Mouse (Mus musculus) neural tube, embryonic 15.5 days (tissue): ENCODE data around the gene Znrf3. TPM values are rescaled to one million over a fixed set of nuclear protein-coding genes. Genes with fewer than 3 reads are reported as not detected.
A peak's percentile ranks its signal among the peaks of the same experiment; 100 is the strongest.

Source experiments
- ATAC-seq: fragments of 200-750 bp; cut with Nextera tagmentation; 2 replicates; pipeline ENCODE4 v1.8.0; 2017; ENCODE audit warnings: mild to moderate bottlenecking, moderate TSS enrichment, moderate library complexity; ENCODE audit not compliant: low FRiP score
- H3K27ac ChIP-seq: fragments of 300-500 bp; sonication (generic); replicated peaks from 2 replicates; pipeline ENCODE4 v1.5.1; 2015; ENCODE audit warnings: mild to moderate bottlenecking, inconsistent platforms
- H3K27me3 ChIP-seq: fragments of 300-500 bp; sonication (generic); replicated peaks from 2 replicates; pipeline ENCODE4 v1.6.1; 2015; ENCODE audit warnings: inconsistent platforms
- H3K36me3 ChIP-seq: fragments of 300-500 bp; sonication (generic); 2 replicates; pipeline ENCODE4 v1.6.1; 2015; ENCODE audit warnings: inconsistent platforms
- H3K4me1 ChIP-seq: fragments of 300-500 bp; sonication (generic); 2 replicates; pipeline ENCODE4 v1.6.1; 2015; ENCODE audit warnings: inconsistent platforms
- H3K4me2 ChIP-seq: fragments of 300-500 bp; sonication (generic); 2 replicates; pipeline ENCODE4 v1.6.1; 2015; ENCODE audit warnings: inconsistent platforms, mild to moderate bottlenecking, moderate library complexity
- H3K4me3 ChIP-seq: fragments of 300-500 bp; sonication (generic); replicated peaks from 2 replicates; pipeline ENCODE4 v1.5.1; 2015; ENCODE audit warnings: mild to moderate bottlenecking, inconsistent platforms
- H3K9ac ChIP-seq: fragments of 300-500 bp; sonication (generic); replicated peaks from 2 replicates; pipeline ENCODE4 v1.6.1; 2015; ENCODE audit warnings: mild to moderate bottlenecking, inconsistent platforms
- H3K9me3 ChIP-seq: fragments of 300-500 bp; sonication (generic); replicated peaks from 2 replicates; pipeline ENCODE4 v1.6.1; 2016; ENCODE audit warnings: inconsistent platforms
- WGBS: fragments of 180-500 bp; shearing (Covaris S2); methylation state at CpG from one replicate; pipeline ENCODE4 v1.1.7; 2015; ENCODE audit warnings: mixed read lengths; 5-methylcytosine and 5-hydroxymethylcytosine counted together
- polyA plus RNA-seq: library from polyadenylated mRNA; unstranded; fragments of >200 nt; fragmentation: Nextera tagmentation; extraction: Ambion mirVana; gene quantifications from 2 replicates; pipeline ENCODE4 v1.2.1, GENCODE M21; 2015

Gene Znrf3
- polyA plus RNA-seq, 1 experiment from 2014 or later, result 7.2 TPM

GRCm38 (mm10) chr11:5275216-5275615, 169.4 kb downstream of the Znrf3 start:
- Histone ChIP-seq H3K27me3 (no peaks in the 10 kb centered on the region), H3K4me2 (no peak overlapping the region), H3K9ac (no peak overlapping the region), H3K27ac (no peak overlapping the region), H3K36me3 (no peaks in the 10 kb centered on the region), H3K9me3 (no peaks in the 10 kb centered on the region), H3K4me3 (no peak overlapping the region), H3K4me1 (peaks cover 15% of the 10 kb centered on the region)
- ATAC-seq, result no peak
- 90% methylated on average over 4 of the region's 4 CpGs for WGBS

- no peaks in the 10 kb centered on the region for H3K9me3 ChIP-seq
- no peak overlapping the region for H3K9ac ChIP-seq
- ATAC-seq, result no peak
- H3K27me3 ChIP-seq, result no peaks in the 10 kb centered on the region
- peak overlapping the region; percentile 63; the same call in 1 of the 2 replicates for H3K27ac ChIP-seq
- H3K4me1 ChIP-seq, result peaks cover 15% of the 10 kb centered on the region
- H3K4me3 ChIP-seq, result no peak overlapping the region
- H3K4me2 ChIP-seq, result no peak overlapping the region
- no peaks in the 10 kb centered on the region for H3K36me3 ChIP-seq
- WGBS, result 72% methylated on average over 9 of the region's 9 CpGs
Measured at GRCm38 (mm10) chr11:5272536-5273234, 172.0 kb downstream of the Znrf3 start.

- Histone ChIP-seq H3K4me1 (peaks cover 15% of the 10 kb centered on the region), H3K4me2 (no peak overlapping the region), H3K27ac (peak overlapping the region; percentile 63; the same call in 1 of the 2 replicates), H3K36me3 (no peaks in the 10 kb centered on the region), H3K9me3 (no peaks in the 10 kb centered on the region), H3K27me3 (no peaks in the 10 kb centered on the region), H3K9ac (no peak overlapping the region), H3K4me3 (no peak overlapping the region)
- ATAC-seq, result no peak
- WGBS, result 48% methylated on average over 4 of the region's 4 CpGs
Measured at GRCm38 (mm10) chr11:5272066-5272360, 172.6 kb downstream of the Znrf3 start.

GRCm38 (mm10) chr11:5271274-5272065, 173.2 kb downstream of the Znrf3 start:
- Histone ChIP-seq H3K9ac (no peak overlapping the region), H3K9me3 (no peaks in the 10 kb centered on the region), H3K4me1 (peaks cover 15% of the 10 kb centered on the region), H3K27me3 (no peaks in the 10 kb centered on the region), H3K36me3 (no peaks in the 10 kb centered on the region), H3K4me2 (no peak overlapping the region), H3K27ac (peak overlapping the region; percentile 63), H3K4me3 (no peak overlapping the region)
- no peak for ATAC-seq
- WGBS, result 20% methylated on average over 9 of the region's 9 CpGs

- 90% methylated on average over 8 of the region's 8 CpGs for WGBS
- H3K27me3 ChIP-seq, result no peaks in the 10 kb centered on the region
- no peaks in the 10 kb centered on the region for H3K9me3 ChIP-seq
- H3K4me2 ChIP-seq, result no peak overlapping the region
- ATAC-seq, result no peak
- no peaks in the 10 kb centered on the region for H3K36me3 ChIP-seq
- H3K27ac ChIP-seq, result no peak overlapping the region
- H3K4me3 ChIP-seq, result no peak overlapping the region
- H3K4me1 ChIP-seq, result peaks cover 15% of the 10 kb centered on the region
- H3K9ac ChIP-seq, result no peak overlapping the region
Measured at GRCm38 (mm10) chr11:5269846-5270461, 174.7 kb downstream of the Znrf3 start.

GRCm38 (mm10) chr11:5265764-5266163, 178.9 kb downstream of the Znrf3 start:
- WGBS, result 84% methylated on average over 8 of the region's 8 CpGs
- H3K4me1 ChIP-seq, result peaks cover 7% of the 10 kb centered on the region; the same call in 1 of the 2 replicates
- H3K27me3 ChIP-seq, result 0 out of 2 replicates have a peak, but pooled peaks cover 3% of the 10 kb centered on the region
- H3K4me3 ChIP-seq, result no peak overlapping the region
- no peaks in the 10 kb centered on the region for H3K9me3 ChIP-seq
- H3K4me2 ChIP-seq, result no peak overlapping the region
- no peak for ATAC-seq
- H3K27ac ChIP-seq, result no peak overlapping the region
- H3K9ac ChIP-seq, result no peak overlapping the region
- H3K36me3 ChIP-seq, result no peaks in the 10 kb centered on the region

GRCm38 (mm10) chr11:5263078-5263730, 181.4 kb downstream of the Znrf3 start:
- H3K36me3 ChIP-seq, result no peaks in the 10 kb centered on the region
- 56% methylated on average over 26 of the region's 26 CpGs for WGBS
- no peak overlapping the region for H3K27ac ChIP-seq
- no peak overlapping the region for H3K9ac ChIP-seq
- 0 out of 2 replicates have a peak, but pooled peaks cover 3% of the 10 kb centered on the region for H3K27me3 ChIP-seq
- H3K4me2 ChIP-seq, result no peak overlapping the region
- H3K4me3 ChIP-seq, result no peak overlapping the region
- no peak for ATAC-seq
- H3K4me1 ChIP-seq, result peaks cover 15% of the 10 kb centered on the region; the same call in 1 of the 2 replicates
- H3K9me3 ChIP-seq, result no peaks in the 10 kb centered on the region

- WGBS, result 3% methylated on average over 45 of the region's 80 CpGs
- Histone ChIP-seq H3K4me3 (peak within 1 kb of the TSS; percentile 74), H3K4me2 (peak within 1 kb of the TSS; percentile 80), H3K27me3 (0 out of 2 replicates have a peak, but pooled peaks cover 3% of the 10 kb centered on the region), H3K27ac (peak within 1 kb of the TSS; percentile 68), H3K9me3 (no peaks in the 10 kb centered on the region), H3K9ac (peak within 1 kb of the TSS; percentile 64), H3K4me1 (peaks cover 20% of the 10 kb centered on the region), H3K36me3 (no peaks in the 10 kb centered on the region)
- peak; percentile 98 for ATAC-seq
Measured at GRCm38 (mm10) chr11:5261508-5262392, 182.9 kb downstream of the Znrf3 start, which contains the start of gene Kremen1. Gene Kremen1, minus strand, starts transcription at chr11:5261558.

GRCm38 (mm10) chr11:5260942-5261459, 183.6 kb downstream of the Znrf3 start:
- under 1% methylated on average over 41 of the region's 42 CpGs for WGBS
- Histone ChIP-seq H3K27ac (peak overlapping the region; percentile 56), H3K4me2 (peak overlapping the region; percentile 80), H3K9ac (peak overlapping the region; percentile 64), H3K36me3 (no peaks in the 10 kb centered on the region), H3K4me1 (peaks cover 27% of the 10 kb centered on the region), H3K27me3 (0 out of 2 replicates have a peak, but pooled peaks cover 3% of the 10 kb centered on the region), H3K4me3 (peak overlapping the region; percentile 74), H3K9me3 (no peaks in the 10 kb centered on the region)
- peak; percentile 53 for ATAC-seq

- Histone ChIP-seq H3K9me3 (no peaks in the 10 kb centered on the region), H3K9ac (no peak overlapping the region), H3K4me3 (peak overlapping the region; percentile 74), H3K27me3 (0 out of 2 replicates have a peak, but pooled peaks cover 3% of the 10 kb centered on the region), H3K4me2 (peak overlapping the region; percentile 80), H3K27ac (no peak overlapping the region), H3K4me1 (peaks cover 35% of the 10 kb centered on the region), H3K36me3 (no peaks in the 10 kb centered on the region)
- WGBS, result 25% methylated on average over 10 of the region's 10 CpGs
- no peak for ATAC-seq
Measured at GRCm38 (mm10) chr11:5259944-5260598, 184.6 kb downstream of the Znrf3 start.
